Mouse (Mus musculus) embryo, embryonic 10 days (tissue): ENCODE measurements at regions not wholly inside any gene's neighbourhood (a gene's known extent, or its start where the extent isn't known, plus 50 kb on each side); places are given as distances from the start of the nearest gene placed in this dataset.

Source experiments
- DNase-seq: peaks from one replicate; pipeline ENCODE4 v3.0.0-alpha.2; 2015; ENCODE audit warnings: low spot score

DNA sequence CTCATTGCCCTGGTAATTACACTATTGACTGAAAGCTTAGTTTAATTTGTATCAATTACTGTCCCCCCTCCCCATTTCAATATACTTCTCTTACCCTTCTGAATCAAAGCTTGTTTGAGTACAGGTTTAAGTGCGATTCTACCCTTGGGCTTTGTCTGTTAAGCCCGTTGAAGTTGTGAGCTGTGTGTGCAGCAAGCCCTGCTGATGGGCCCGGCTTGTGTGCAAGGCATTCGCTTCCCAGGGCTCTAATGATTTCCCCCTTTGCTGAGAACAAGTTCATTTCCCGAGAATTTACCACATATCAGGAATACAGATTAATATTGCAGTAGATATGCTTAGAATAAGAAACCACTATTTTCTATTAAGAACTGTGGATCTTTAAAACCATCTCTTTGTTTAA lies 460.6 kb downstream of the Dok5 start:
- DNase-seq, result no peak
